Mouse (Mus musculus) lung, embryonic 15.5 days (tissue): Measurements from ENCODE around the gene Gpm6b. TPM values are rescaled to one million over a fixed set of nuclear protein-coding genes. Genes with fewer than 3 reads are reported as not detected.

Experiments used
- ATAC-seq: fragments of 200-750 bp; cut with Nextera tagmentation; 2 replicates; pipeline ENCODE4 v1.8.0; 2017; ENCODE audit warnings: moderate number of reproducible peaks, borderline replicate concordance; ENCODE audit not compliant: low FRiP score, low TSS enrichment; ENCODE audit errors: extremely low read depth
- H3K27ac ChIP-seq: fragments of 300-500 bp; sonication (generic); 2 replicates; pipeline ENCODE4 v1.5.1; 2015; ENCODE audit warnings: moderate library complexity, mild to moderate bottlenecking, inconsistent platforms
- H3K27me3 ChIP-seq: fragments of 300-500 bp; sonication (generic); 2 replicates; pipeline ENCODE4 v1.6.1; 2015; ENCODE audit warnings: inconsistent platforms
- H3K36me3 ChIP-seq: fragments of 300-500 bp; sonication (generic); 2 replicates; pipeline ENCODE4 v1.6.1; 2015; ENCODE audit warnings: inconsistent platforms
- H3K4me1 ChIP-seq: fragments of 300-500 bp; sonication (generic); 2 replicates; pipeline ENCODE4 v1.6.1; 2015; ENCODE audit warnings: inconsistent platforms
- H3K4me2 ChIP-seq: fragments of 300-500 bp; sonication (generic); 2 replicates; pipeline ENCODE4 v1.6.1; 2015; ENCODE audit warnings: inconsistent platforms, mild to moderate bottlenecking, moderate library complexity
- H3K4me3 ChIP-seq: fragments of 300-500 bp; sonication (generic); 2 replicates; pipeline ENCODE4 v1.5.1; 2015; ENCODE audit warnings: mild to moderate bottlenecking, inconsistent platforms
- H3K9ac ChIP-seq: fragments of 300-500 bp; sonication (generic); 2 replicates; pipeline ENCODE4 v1.6.1; 2015; ENCODE audit warnings: inconsistent platforms
- H3K9me3 ChIP-seq: fragments of 300-500 bp; sonication (generic); 2 replicates; pipeline ENCODE4 v1.6.1; 2016; ENCODE audit warnings: inconsistent platforms
- WGBS: fragments of 180-500 bp; shearing (Covaris S2); methylation state at CpG from one replicate; pipeline ENCODE4 v1.1.7; 2015; 5-methylcytosine and 5-hydroxymethylcytosine counted together
- polyA plus RNA-seq: library from polyadenylated mRNA; unstranded; fragments of >200 nt; fragmentation: Nextera tagmentation; extraction: Ambion mirVana; gene quantifications from 2 replicates; pipeline ENCODE4 v1.2.1, GENCODE M21; 2015

The Gpm6b gene
- polyA plus RNA-seq, 1 experiment from 2014 or later = 44.7 TPM

- H3K9me3 ChIP-seq = no peaks in the 10 kb centered on the region
- WGBS = 28% methylated on average over 13 of the region's 13 CpGs
- H3K36me3 ChIP-seq = no peaks in the 10 kb centered on the region
- H3K4me3 ChIP-seq = peak overlapping the region; percentile 58
- H3K27me3 ChIP-seq = peaks cover 12% of the 10 kb centered on the region; the same call in 1 of the 2 replicates
- H3K27ac ChIP-seq = no peak overlapping the region
- H3K4me2 ChIP-seq = peak overlapping the region; percentile 89
- H3K9ac ChIP-seq = peak overlapping the region; percentile 51
- no peaks in the 10 kb centered on the region for H3K4me1 ChIP-seq
- peak; percentile 17; the same call in 1 of the 2 replicates for ATAC-seq
Observed at GRCm38 (mm10) chrX:166239520-166239919, 809 bp downstream of the Gpm6b start.

- Histone ChIP-seq H3K4me2 (no peak overlapping the region), H3K9me3 (no peaks in the 10 kb centered on the region), H3K4me3 (no peak overlapping the region), H3K36me3 (no peaks in the 10 kb centered on the region), H3K27ac (no peak overlapping the region), H3K9ac (no peak overlapping the region), H3K27me3 (peaks cover 16% of the 10 kb centered on the region; the same call in 1 of the 2 replicates), H3K4me1 (no peaks in the 10 kb centered on the region)
- WGBS = 66% methylated on average over 7 of the region's 7 CpGs
- no peak for ATAC-seq
Observed at GRCm38 (mm10) chrX:166240751-166241150, 2.0 kb downstream of the Gpm6b start.

GRCm38 (mm10) chrX:166243261-166243885 is 4.7 kb downstream of the Gpm6b start:
- no peak overlapping the region for H3K27ac ChIP-seq
- ATAC-seq = no peak
- 79% methylated on average over 4 of the region's 4 CpGs for WGBS
- no peaks in the 10 kb centered on the region for H3K4me1 ChIP-seq
- H3K4me2 ChIP-seq = no peak overlapping the region
- H3K9ac ChIP-seq = no peak overlapping the region
- no peak overlapping the region for H3K4me3 ChIP-seq
- no peaks in the 10 kb centered on the region for H3K9me3 ChIP-seq
- H3K27me3 ChIP-seq = peaks cover 8% of the 10 kb centered on the region; the same call in 1 of the 2 replicates
- H3K36me3 ChIP-seq = no peaks in the 10 kb centered on the region

GRCm38 (mm10) chrX:166271489-166271888 is 32.8 kb downstream of the Gpm6b start:
- WGBS = 29% methylated on average over 1 of the region's 1 CpGs
- Histone ChIP-seq H3K4me1 (peaks cover 7% of the 10 kb centered on the region), H3K9ac (no peak overlapping the region), H3K36me3 (no peaks in the 10 kb centered on the region), H3K27me3 (no peaks in the 10 kb centered on the region), H3K27ac (peak overlapping the region; percentile 55; the same call in 1 of the 2 replicates), H3K4me2 (no peak overlapping the region), H3K4me3 (no peak overlapping the region), H3K9me3 (no peaks in the 10 kb centered on the region)
- peak; percentile 31; the same call in 1 of the 2 replicates for ATAC-seq

- H3K27ac ChIP-seq = no peak overlapping the region
- peaks cover 7% of the 10 kb centered on the region for H3K4me1 ChIP-seq
- H3K9me3 ChIP-seq = no peaks in the 10 kb centered on the region
- no peak for ATAC-seq
- 67% methylated on average over 6 of the region's 6 CpGs for WGBS
- no peak overlapping the region for H3K4me3 ChIP-seq
- H3K27me3 ChIP-seq = no peaks in the 10 kb centered on the region
- H3K9ac ChIP-seq = no peak overlapping the region
- no peaks in the 10 kb centered on the region for H3K36me3 ChIP-seq
- no peak overlapping the region for H3K4me2 ChIP-seq
Observed at GRCm38 (mm10) chrX:166272646-166273045, 33.9 kb downstream of the Gpm6b start.

GRCm38 (mm10) chrX:166279861-166280260 is 41.1 kb downstream of the Gpm6b start:
- no peaks in the 10 kb centered on the region for H3K9me3 ChIP-seq
- 47% methylated on average over 1 of the region's 1 CpGs for WGBS
- no peak overlapping the region for H3K9ac ChIP-seq
- ATAC-seq = peak; percentile 84; the same call in 1 of the 2 replicates
- H3K27ac ChIP-seq = peak overlapping the region; percentile 47
- H3K27me3 ChIP-seq = peaks cover 5% of the 10 kb centered on the region
- H3K4me2 ChIP-seq = no peak overlapping the region
- H3K4me3 ChIP-seq = no peak overlapping the region
- H3K36me3 ChIP-seq = no peaks in the 10 kb centered on the region
- H3K4me1 ChIP-seq = no peaks in the 10 kb centered on the region

GRCm38 (mm10) chrX:166286760-166287483 is 48.2 kb downstream of the Gpm6b start:
- Histone ChIP-seq H3K4me1 (peaks cover 17% of the 10 kb centered on the region), H3K4me3 (no peak overlapping the region), H3K36me3 (no peaks in the 10 kb centered on the region), H3K27me3 (peaks cover 10% of the 10 kb centered on the region), H3K27ac (peak overlapping the region; percentile 33; the same call in 1 of the 2 replicates), H3K9me3 (no peaks in the 10 kb centered on the region), H3K9ac (no peak overlapping the region), H3K4me2 (no peak overlapping the region)
- no peak for ATAC-seq
- 50% methylated on average over 9 of the region's 9 CpGs for WGBS

- peak; percentile 79 for ATAC-seq
- H3K27ac ChIP-seq = peak overlapping the region; percentile 67
- 20% methylated on average over 3 of the region's 3 CpGs for WGBS
- H3K9me3 ChIP-seq = no peaks in the 10 kb centered on the region
- no peaks in the 10 kb centered on the region for H3K36me3 ChIP-seq
- no peak overlapping the region for H3K4me2 ChIP-seq
- H3K9ac ChIP-seq = no peak overlapping the region
- no peak overlapping the region for H3K4me3 ChIP-seq
- H3K27me3 ChIP-seq = peaks cover 6% of the 10 kb centered on the region; the same call in 1 of the 2 replicates
- H3K4me1 ChIP-seq = peaks cover 16% of the 10 kb centered on the region
Observed at GRCm38 (mm10) chrX:166291266-166291665, 52.6 kb downstream of the Gpm6b start.

- peaks cover 9% of the 10 kb centered on the region for H3K4me1 ChIP-seq
- no peak overlapping the region for H3K4me3 ChIP-seq
- H3K36me3 ChIP-seq = no peaks in the 10 kb centered on the region
- no peak overlapping the region for H3K27ac ChIP-seq
- H3K4me2 ChIP-seq = no peak overlapping the region
- no peak for ATAC-seq
- H3K27me3 ChIP-seq = peaks cover 6% of the 10 kb centered on the region; the same call in 1 of the 2 replicates
- H3K9me3 ChIP-seq = no peaks in the 10 kb centered on the region
- no peak overlapping the region for H3K9ac ChIP-seq
- WGBS = 83% methylated on average over 3 of the region's 3 CpGs
Observed at GRCm38 (mm10) chrX:166293465-166293864, 54.8 kb downstream of the Gpm6b start.

GRCm38 (mm10) chrX:166302791-166303190 is 64.1 kb downstream of the Gpm6b start:
- Histone ChIP-seq H3K9ac (no peak overlapping the region), H3K4me2 (no peak overlapping the region), H3K27me3 (no peaks in the 10 kb centered on the region; the same call in 1 of the 2 replicates), H3K4me1 (no peaks in the 10 kb centered on the region), H3K27ac (no peak overlapping the region), H3K9me3 (no peaks in the 10 kb centered on the region), H3K36me3 (no peaks in the 10 kb centered on the region), H3K4me3 (no peak overlapping the region)
- WGBS = 51% methylated on average over 2 of the region's 2 CpGs
- ATAC-seq = no peak

GRCm38 (mm10) chrX:166304355-166304754 is 65.6 kb downstream of the Gpm6b start:
- WGBS = 72% methylated on average over 2 of the region's 2 CpGs
- Histone ChIP-seq H3K27ac (no peak overlapping the region), H3K9me3 (no peaks in the 10 kb centered on the region), H3K36me3 (no peaks in the 10 kb centered on the region), H3K4me2 (no peak overlapping the region), H3K27me3 (no peaks in the 10 kb centered on the region; the same call in 1 of the 2 replicates), H3K9ac (no peak overlapping the region), H3K4me1 (no peaks in the 10 kb centered on the region), H3K4me3 (no peak overlapping the region)
- ATAC-seq = no peak
